Mouse (Mus musculus) spleen, adult 2 months (tissue): Measurements from ENCODE around the gene Cachd1.

ENCODE experiments used
- CTCF ChIP-seq: fragments of 200-500 bp; IDR thresholded peaks from 2 replicates; pipeline ENCODE4 v1.5.1; 2011; ENCODE audit warnings: mild to moderate bottlenecking, inconsistent platforms; ENCODE audit not compliant: insufficient read depth, insufficient read length, insufficient replicate concordance; ENCODE audit errors: extremely low read depth
- POLR2A ChIP-seq: fragments of 200-500 bp; IDR thresholded peaks from 2 replicates; pipeline ENCODE4 v1.6.1; 2011; ENCODE audit warnings: low read depth, low read length, inconsistent platforms

DNA sequence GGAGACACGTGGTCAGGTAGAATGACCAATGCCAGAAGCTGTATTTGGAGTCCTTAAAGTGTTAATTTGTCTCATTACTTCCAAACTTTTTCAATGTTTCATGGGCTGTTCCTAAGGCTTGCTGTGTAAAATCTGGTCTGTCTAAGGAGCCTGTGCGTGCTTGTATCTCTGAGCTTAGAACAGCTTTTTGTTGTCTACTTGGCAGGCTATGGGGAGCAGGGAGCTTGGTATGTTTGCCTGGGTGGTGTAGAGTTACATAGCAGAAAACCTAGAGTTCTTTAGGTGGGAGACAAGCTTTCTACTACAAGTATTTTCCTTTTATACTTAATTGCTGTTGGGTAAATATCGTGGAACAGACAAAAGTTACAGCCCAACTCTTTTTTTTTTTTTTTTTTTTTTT, 150.1 kb downstream of the Cachd1 start:
- TF ChIP-seq CTCF (no peak), POLR2A (no peak)
